Mouse (Mus musculus) left cerebral cortex, postnatal 14 days (tissue): ENCODE data around the gene Tdrd6. TPM values are rescaled to one million over a fixed set of nuclear protein-coding genes. Genes with fewer than 3 reads are reported as not detected.

ENCODE experiments used
- total RNA-seq, 2 experiments: library from RNA; stranded (reverse); gene quantifications; 2 replicates each; pipeline ENCODE4 v1.2.3; 2021

Gene Tdrd6
- total RNA-seq, 2 experiments from 2014 or later: 0.38 to 0.40 TPM

Other genes with a start within 250 kb of the Tdrd6 start
- not detected for gene Mep1a, start 127.5 kb downstream of the Tdrd6 start, total RNA-seq
- gene Ankrd66, start 86.7 kb downstream of the Tdrd6 start, total RNA-seq: not detected
- gene Pla2g7, start 62.2 kb downstream of the Tdrd6 start, total RNA-seq: 10 to 100 TPM; 60.4 to 65.9 TPM
- 10 to 100 TPM; 40.2 to 42.5 TPM for gene Slc25a27, start 36.9 kb upstream of the Tdrd6 start, total RNA-seq
- gene Cyp39a1, start 37.1 kb upstream of the Tdrd6 start, total RNA-seq: 1 to 10 TPM; 1.7 to 2.2 TPM
- 100 to 1,000 TPM; 112 to 122 TPM for gene Rcan2, start 171.1 kb upstream of the Tdrd6 start, total RNA-seq